9 mouse cellular contexts compared by ENCODE assay signal in the genomic region with DNA sequence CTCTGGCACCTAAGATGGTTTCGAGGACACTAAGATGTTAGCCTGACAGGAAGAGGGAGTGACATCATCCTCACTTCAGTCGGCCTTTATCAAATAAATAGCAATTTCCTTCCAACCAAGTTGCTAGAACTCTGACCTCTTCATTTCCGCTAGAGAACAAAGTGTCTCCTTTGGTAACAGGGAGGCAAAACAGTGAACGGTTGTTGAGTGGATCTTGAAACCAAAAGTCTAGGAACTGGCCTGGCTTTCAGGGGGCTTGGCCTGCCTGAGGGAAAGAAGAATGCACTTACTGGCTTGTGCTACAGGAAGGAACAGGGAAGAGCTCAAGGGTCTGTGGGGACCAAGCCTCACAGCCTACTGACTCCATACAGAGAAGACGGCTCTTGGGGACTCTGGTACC. TPM values are rescaled to one million over a fixed set of nuclear protein-coding genes. Genes with fewer than 3 reads are reported as not detected.
DNase-seq lines count a peak whose midpoint lies in the region; ATAC-seq lines count a peak whose summit lies in the region.
"Had no signal": no experiment of that assay in that cellular context is flagged by ENCODE, and none has a peak within 500 bp of the region (broad histone marks: within the 10 kb centered on the region; RNA-seq: fewer than 3 reads in every experiment).

No protein-coding gene starts in this region.

- H3K9me3 ChIP-seq in heart, embryonic 16.5 days (replicated peaks; ENCODE audit: control insufficient read depth, low read length) = no peaks in the 10 kb centered on the region
- no peaks in the 10 kb centered on the region for H3K9me3 ChIP-seq in lung, embryonic 16.5 days (ENCODE audit: control insufficient read depth, low read length)

- intact Hi-C loops in heart, postnatal 25 days (cut with DNase I) = loop anchor here (5.0 kb wide), 1 partner anchor 44 kb away; no protein-coding TSS in a partner anchor

- peaks cover 22% of the 10 kb centered on the region for H3K4me1 ChIP-seq in heart, embryonic 16.5 days (ENCODE audit: control insufficient read depth, insufficient read depth, low read length)
- peaks cover 4% of the 10 kb centered on the region; the same call in 1 of the 2 replicates for H3K4me1 ChIP-seq in lung, embryonic 16.5 days (replicated peaks; ENCODE audit: control insufficient read depth, insufficient read depth, low read length)

- H3K27me3 ChIP-seq in heart, embryonic 16.5 days (ENCODE audit: control insufficient read depth, insufficient read depth, low read length) = no peaks in the 10 kb centered on the region
- H3K27me3 ChIP-seq in lung, embryonic 16.5 days (ENCODE audit: control insufficient read depth, insufficient read depth, low read depth, low read length) = no peaks in the 10 kb centered on the region
- H3K27me3 ChIP-seq: CH12.LX had no signal

- DNase-seq in heart, adult 11 months = peak; percentile 96
- no peak for DNase-seq in heart, postnatal 25 days (ENCODE audit: low spot score)
- peak; percentile 21 to 23 for DNase-seq in CD8-positive naive resting alpha-beta T cell, adult 2 months (ENCODE audit: low read depth in 2 of 2, low spot score in 2 of 2)
- no peak for DNase-seq in layer of hippocampus, adult 11-12 months (ENCODE audit: low spot score)
- no peak for DNase-seq in adrenal gland, adult 8-10 months
- DNase-seq in retina, embryonic 14.5 days (ENCODE audit: low spot score) = no peak

- H3K4me3 ChIP-seq in heart, embryonic 16.5 days (ENCODE audit: low read length) = no peak overlapping the region
- H3K4me3 ChIP-seq in lung, embryonic 16.5 days (ENCODE audit: low read length) = no peak overlapping the region

- peak; percentile 26; the same call in 1 of the 2 replicates for ATAC-seq in heart, embryonic 16.5 days (replicated peaks; ENCODE audit: extremely low read depth, insufficient read depth, low FRiP score)
- ATAC-seq in lung, embryonic 16.5 days (ENCODE audit: low read depth) = peak; percentile 40; the same call in 1 of the 2 replicates

- 0 out of 2 replicates have a peak, but pooled peaks cover 2% of the 10 kb centered on the region for H3K36me3 ChIP-seq in heart, embryonic 16.5 days (ENCODE audit: control insufficient read depth, insufficient read depth)
- no peaks in the 10 kb centered on the region; the same call in 1 of the 2 replicates for H3K36me3 ChIP-seq in lung, embryonic 16.5 days (ENCODE audit: control insufficient read depth, insufficient read depth, low read length)

- H3K4me2 ChIP-seq in heart, embryonic 16.5 days (ENCODE audit: low read depth, low read length) = no peak overlapping the region
- H3K4me2 ChIP-seq in lung, embryonic 16.5 days (ENCODE audit: low read depth, low read length) = no peak overlapping the region

- H3K27ac ChIP-seq in heart, embryonic 16.5 days (ENCODE audit: low read length) = peak overlapping the region; percentile 72
- no peak overlapping the region for H3K27ac ChIP-seq in lung, embryonic 16.5 days (ENCODE audit: low read length)

- WGBS in heart, embryonic 16.5 days = 66% methylated on average over 5 of the region's 5 CpGs
- 34% methylated on average over 5 of the region's 5 CpGs for WGBS in lung, embryonic 16.5 days

- H3K9ac ChIP-seq in heart, embryonic 16.5 days (ENCODE audit: low read length) = no peak overlapping the region
- no peak overlapping the region for H3K9ac ChIP-seq in lung, embryonic 16.5 days (ENCODE audit: low read length)

RNA-seq across cellular contexts. Expression of gene Mrpl44, which starts 24.6 kb away (rescaled TPM):
- total RNA-seq in heart, postnatal 25 days (2021) = 10 to 100 TPM; 69.9 to 70.4 TPM
- polyA plus RNA-seq in heart, embryonic 16.5 days (2015; fragmentation: Nextera tagmentation; extraction: Ambion mirVana) = 52.8 and 57.5 TPM in 2 replicates
- 54.1 and 55.0 TPM in 2 replicates for polyA plus RNA-seq in lung, embryonic 16.5 days (2015; fragmentation: Nextera tagmentation; extraction: Ambion mirVana)
- total RNA-seq in adrenal gland, adult 8-10 months (2022) = 10 to 100 TPM; 47.6 to 68.9 (median 55.5) TPM

RNA-seq across cellular contexts. Expression of gene Wdfy1, which starts 24.8 kb away (rescaled TPM):
- total RNA-seq in heart, postnatal 25 days (2021) = 10 to 100 TPM; 16.0 to 18.0 TPM
- polyA plus RNA-seq in heart, embryonic 16.5 days (2015; fragmentation: Nextera tagmentation; extraction: Ambion mirVana) = 30.0 and 38.5 TPM in 2 replicates
- polyA plus RNA-seq in lung, embryonic 16.5 days (2015; fragmentation: Nextera tagmentation; extraction: Ambion mirVana) = 43.7 and 48.7 TPM in 2 replicates
- total RNA-seq in adrenal gland, adult 8-10 months (2022) = 10 to 100 TPM; 49.9 to 67.8 (median 54.9) TPM

Comparison
In these comparisons a context has a peak if more than half of its experiments do, and no peak if none do; other contexts are left out.
1. DNase-seq: peak in heart, adult 11 months (single experiment) and CD8-positive naive resting alpha-beta T cell, adult 2 months (2 of 2); none in heart, postnatal 25 days (single experiment), layer of hippocampus, adult 11-12 months (single experiment), adrenal gland, adult 8-10 months (single experiment) and retina, embryonic 14.5 days (single experiment).